Mouse (Mus musculus): Measurements from ENCODE around the gene Pla2g4d. TPM values are rescaled to one million over a fixed set of nuclear protein-coding genes. Genes with fewer than 3 reads are reported as not detected.

The Pla2g4d gene
- polyA plus RNA-seq, 1 experiment from 2014 or later = 0.15 TPM

GRCm38 (mm10) chr2:120231642-120232041 lies 57.4 kb downstream of the Pla2g4d start:
- 56% methylated on average over 3 of the region's 3 CpGs for WGBS
- ATAC-seq (ENCODE audit: low read depth) = no peak
- Histone ChIP-seq H3K27ac (replicated peaks; ENCODE audit: low read depth, low read length) (no peak overlapping the region), H3K4me3 (ENCODE audit: low read depth, low read length) (no peak overlapping the region), H3K27me3 (replicated peaks; ENCODE audit: control insufficient read depth, insufficient read depth, low read length) (no peaks in the 10 kb centered on the region), H3K9ac (ENCODE audit: low read depth, low read length) (no peak overlapping the region), H3K4me1 (ENCODE audit: control insufficient read depth, insufficient read depth, low read length) (no peaks in the 10 kb centered on the region), H3K9me3 (ENCODE audit: control insufficient read depth, low read length) (no peaks in the 10 kb centered on the region), H3K4me2 (ENCODE audit: low read depth, low read length) (no peak overlapping the region), H3K36me3 (ENCODE audit: control insufficient read depth, insufficient read depth, low read length) (no peaks in the 10 kb centered on the region)
- no peak for DNase-seq (ENCODE audit: low spot score)

Other genes with a start within 250 kb of the Pla2g4d start
- 56.4 and 60.8 TPM in 2 replicates for gene Ehd4, start 134.6 kb downstream of the Pla2g4d start, polyA plus RNA-seq (2014; fragmentation: Nextera tagmentation; extraction: Ambion mirVana)
- gene Pla2g4e, start 43.9 kb downstream of the Pla2g4d start, polyA plus RNA-seq (2014; fragmentation: Nextera tagmentation; extraction: Ambion mirVana) = 0.71 and 0.77 TPM in 2 replicates
- gene Pla2g4f, start 25.0 kb upstream of the Pla2g4d start, polyA plus RNA-seq (2014; fragmentation: Nextera tagmentation; extraction: Ambion mirVana) = 1.7 and 2.5 TPM in 2 replicates
- gene Vps39, start 63.9 kb upstream of the Pla2g4d start, polyA plus RNA-seq (2014; fragmentation: Nextera tagmentation; extraction: Ambion mirVana) = 22.3 and 27.0 TPM in 2 replicates
- gene Ganc, start 114.7 kb upstream of the Pla2g4d start, polyA plus RNA-seq (2014; fragmentation: Nextera tagmentation; extraction: Ambion mirVana) = 8.7 and 9.4 TPM in 2 replicates
- 9.7 and 11.1 TPM in 2 replicates for gene Tmem87a, start 114.9 kb upstream of the Pla2g4d start, polyA plus RNA-seq (2014; fragmentation: Nextera tagmentation; extraction: Ambion mirVana)
- 4.5 and 6.7 TPM in 2 replicates for gene Capn3, start 166.8 kb upstream of the Pla2g4d start, polyA plus RNA-seq (2014; fragmentation: Nextera tagmentation; extraction: Ambion mirVana)

Data from embryonic facial prominence, embryonic 14.5 days (tissue).